Mouse (Mus musculus) urinary bladder, postnatal 10 days (tissue): ENCODE results near the gene Lrrc56.

Source experiments
- DNase-seq: peaks from one replicate; pipeline ENCODE4 v3.0.0; 2022; ENCODE audit warnings: low spot score

The Lrrc56 gene

GRCm38 (mm10) chr7:141192776-141193347 is 1.1 kb upstream of the Lrrc56 start:
- DNase-seq: no peak

GRCm38 (mm10) chr7:141193348-141193856 is 555 bp upstream of the Lrrc56 start:
- no peak for DNase-seq

GRCm38 (mm10) chr7:141194409-141194808 is 452 bp downstream of the Lrrc56 start:
- no peak for DNase-seq

GRCm38 (mm10) chr7:141194830-141195229 is 873 bp downstream of the Lrrc56 start:
- peak; percentile 61 for DNase-seq

GRCm38 (mm10) chr7:141195754-141196153 is 1.8 kb downstream of the Lrrc56 start:
- DNase-seq: no peak

- no peak for DNase-seq
Observed at GRCm38 (mm10) chr7:141196619-141197282, 2.8 kb downstream of the Lrrc56 start.

- DNase-seq: no peak
Observed at GRCm38 (mm10) chr7:141198121-141198520, 4.2 kb downstream of the Lrrc56 start.

- DNase-seq: no peak
Observed at GRCm38 (mm10) chr7:141204546-141204945, 10.6 kb downstream of the Lrrc56 start.

- DNase-seq: no peak
Observed at GRCm38 (mm10) chr7:141205504-141205903, 11.5 kb downstream of the Lrrc56 start.

- no peak for DNase-seq
Observed at GRCm38 (mm10) chr7:141206182-141206937, 12.4 kb downstream of the Lrrc56 start.

- no peak for DNase-seq
Observed at GRCm38 (mm10) chr7:141209526-141209925, 15.6 kb downstream of the Lrrc56 start.

- DNase-seq: no peak
Observed at GRCm38 (mm10) chr7:141210137-141210536, 16.2 kb downstream of the Lrrc56 start.

GRCm38 (mm10) chr7:141210606-141211131 is 16.7 kb downstream of the Lrrc56 start:
- no peak for DNase-seq

- no peak for DNase-seq
Observed at GRCm38 (mm10) chr7:141213133-141213532, 19.2 kb downstream of the Lrrc56 start.

GRCm38 (mm10) chr7:141213605-141214235 is 19.8 kb downstream of the Lrrc56 start, which contains the start of gene Lmntd2:
Gene Lmntd2 (minus strand): TSS chr7:141214080.
- no peak for DNase-seq

GRCm38 (mm10) chr7:141214310-141214709 is 20.4 kb downstream of the Lrrc56 start:
- no peak for DNase-seq

GRCm38 (mm10) chr7:141215101-141215879 is 21.3 kb downstream of the Lrrc56 start, which contains the start of gene Rassf7:
Gene Rassf7 (plus strand): TSS chr7:141215860.
- peak; percentile 72 for DNase-seq

GRCm38 (mm10) chr7:141215880-141216733 is 22.1 kb downstream of the Lrrc56 start:
- no peak for DNase-seq

- no peak for DNase-seq
Observed at GRCm38 (mm10) chr7:141216894-141217293, 22.9 kb downstream of the Lrrc56 start.

- no peak for DNase-seq
Observed at GRCm38 (mm10) chr7:141217343-141218013, 23.5 kb downstream of the Lrrc56 start.
